Mouse (Mus musculus): ENCODE results near the gene Actn4.

GRCm38 (mm10) chr7:28960354-28961046 is 1.6 kb downstream of the Actn4 start:
- TF ChIP-seq CTCF (IDR thresholded peaks at IDR 0.05; ENCODE audit: control insufficient read depth, insufficient read depth, low read length): no peak
- no peak for TF ChIP-seq POLR2A (IDR thresholded peaks at IDR 0.05; ENCODE audit: borderline replicate concordance, control insufficient read depth, low read depth, low read length)
